Mouse (Mus musculus) hindbrain, embryonic 15.5 days (tissue): ENCODE measurements around the gene Arhgef39. TPM values are rescaled to one million over a fixed set of nuclear protein-coding genes. Genes with fewer than 3 reads are reported as not detected.

Experiments used
- ATAC-seq: fragments of 200-750 bp; cut with Nextera tagmentation; 2 replicates; pipeline ENCODE4 v1.8.0; 2017; ENCODE audit warnings: low read depth, moderate number of reproducible peaks, moderate TSS enrichment; ENCODE audit not compliant: low FRiP score
- H3K27ac ChIP-seq: fragments of 300-500 bp; sonication (generic); replicated peaks from 2 replicates; pipeline ENCODE4 v1.5.1; 2015; ENCODE audit warnings: mild to moderate bottlenecking, inconsistent platforms
- H3K27me3 ChIP-seq: fragments of 300-500 bp; sonication (generic); 2 replicates; pipeline ENCODE4 v1.6.1; 2015; ENCODE audit warnings: control low read depth, inconsistent platforms
- H3K36me3 ChIP-seq: fragments of 300-500 bp; sonication (generic); 2 replicates; pipeline ENCODE4 v1.6.1; 2015; ENCODE audit warnings: control low read depth, inconsistent platforms
- H3K4me1 ChIP-seq: fragments of 300-500 bp; sonication (generic); replicated peaks from 2 replicates; pipeline ENCODE4 v1.6.1; 2015; ENCODE audit warnings: control low read depth, inconsistent platforms
- H3K4me2 ChIP-seq: fragments of 300-500 bp; sonication (generic); 2 replicates; pipeline ENCODE4 v1.6.1; 2015; ENCODE audit warnings: moderate library complexity, mild to moderate bottlenecking, inconsistent platforms
- H3K4me3 ChIP-seq: fragments of 300-500 bp; sonication (generic); 2 replicates; pipeline ENCODE4 v1.5.1; 2015; ENCODE audit warnings: mild to moderate bottlenecking, inconsistent platforms
- H3K9ac ChIP-seq: fragments of 300-500 bp; sonication (generic); 2 replicates; pipeline ENCODE4 v1.6.1; 2015; ENCODE audit warnings: inconsistent platforms
- H3K9me3 ChIP-seq: fragments of 300-500 bp; sonication (generic); 2 replicates; pipeline ENCODE4 v1.6.1; 2016; ENCODE audit warnings: control low read depth, inconsistent platforms
- WGBS: fragments of 180-500 bp; shearing (Covaris S2); methylation state at CpG from one replicate; pipeline ENCODE4 v1.1.7; 2015; 5-methylcytosine and 5-hydroxymethylcytosine counted together
- polyA plus RNA-seq: library from polyadenylated mRNA; unstranded; fragments of >200 nt; fragmentation: Nextera tagmentation; extraction: Ambion mirVana; gene quantifications from 2 replicates; pipeline ENCODE4 v1.2.1, GENCODE M21; 2015

Gene Arhgef39
- polyA plus RNA-seq: 8.1 and 8.5 TPM in 2 replicates

GRCm38 (mm10) chr4:43499407-43500333 lies at the start of gene Arhgef39:
Gene Arhgef39 (minus strand): TSS chr4:43499695.
- peak within 1 kb of the TSS; percentile 90 for H3K4me2 ChIP-seq
- H3K9me3 ChIP-seq: no peaks in the 10 kb centered on the region
- H3K9ac ChIP-seq: peak within 1 kb of the TSS; percentile 40
- H3K27ac ChIP-seq: no peak within 1 kb of the TSS
- peaks cover 17% of the 10 kb centered on the region for H3K4me1 ChIP-seq
- 0 out of 2 replicates have a peak, but pooled peaks cover 6% of the 10 kb centered on the region for H3K36me3 ChIP-seq
- 7% methylated on average over 50 of the region's 50 CpGs for WGBS
- H3K27me3 ChIP-seq: no peaks in the 10 kb centered on the region
- ATAC-seq: peak; percentile 88
- H3K4me3 ChIP-seq: peak within 1 kb of the TSS; percentile 56

GRCm38 (mm10) chr4:43549055-43549454 lies 49.6 kb upstream of the Arhgef39 start:
- 93% methylated on average over 12 of the region's 12 CpGs for WGBS
- H3K9me3 ChIP-seq: no peaks in the 10 kb centered on the region
- H3K27ac ChIP-seq: no peak overlapping the region
- H3K9ac ChIP-seq: no peak overlapping the region
- H3K27me3 ChIP-seq: no peaks in the 10 kb centered on the region
- no peak overlapping the region for H3K4me2 ChIP-seq
- H3K4me1 ChIP-seq: no peaks in the 10 kb centered on the region
- ATAC-seq: no peak
- H3K4me3 ChIP-seq: no peak overlapping the region
- H3K36me3 ChIP-seq: peaks cover 97% of the 10 kb centered on the region

GRCm38 (mm10) chr4:43547160-43547559 lies 47.7 kb upstream of the Arhgef39 start:
- 92% methylated on average over 8 of the region's 8 CpGs for WGBS
- Histone ChIP-seq H3K4me3 (no peak overlapping the region), H3K4me1 (no peaks in the 10 kb centered on the region), H3K36me3 (peaks cover 97% of the 10 kb centered on the region), H3K9ac (no peak overlapping the region), H3K9me3 (no peaks in the 10 kb centered on the region), H3K4me2 (no peak overlapping the region), H3K27me3 (no peaks in the 10 kb centered on the region), H3K27ac (no peak overlapping the region)
- no peak for ATAC-seq

GRCm38 (mm10) chr4:43546375-43547047 lies 47.0 kb upstream of the Arhgef39 start:
- Histone ChIP-seq H3K9ac (no peak overlapping the region), H3K4me1 (no peaks in the 10 kb centered on the region), H3K4me3 (no peak overlapping the region), H3K27me3 (no peaks in the 10 kb centered on the region), H3K27ac (no peak overlapping the region), H3K36me3 (peaks cover 98% of the 10 kb centered on the region), H3K9me3 (no peaks in the 10 kb centered on the region), H3K4me2 (no peak overlapping the region)
- WGBS: 88% methylated on average over 12 of the region's 12 CpGs
- ATAC-seq: no peak

GRCm38 (mm10) chr4:43542044-43542443 lies 42.5 kb upstream of the Arhgef39 start:
- H3K27me3 ChIP-seq: no peaks in the 10 kb centered on the region
- no peak overlapping the region for H3K27ac ChIP-seq
- no peak overlapping the region for H3K4me2 ChIP-seq
- H3K9me3 ChIP-seq: no peaks in the 10 kb centered on the region
- no peak overlapping the region for H3K4me3 ChIP-seq
- no peak for ATAC-seq
- no peak overlapping the region for H3K9ac ChIP-seq
- WGBS: 98% methylated on average over 3 of the region's 3 CpGs
- H3K36me3 ChIP-seq: peaks cover 96% of the 10 kb centered on the region
- H3K4me1 ChIP-seq: no peaks in the 10 kb centered on the region

GRCm38 (mm10) chr4:43536031-43536430 lies 36.5 kb upstream of the Arhgef39 start:
- no peak overlapping the region for H3K4me3 ChIP-seq
- WGBS: 91% methylated on average over 9 of the region's 9 CpGs
- no peak overlapping the region for H3K4me2 ChIP-seq
- ATAC-seq: no peak
- no peak overlapping the region for H3K9ac ChIP-seq
- no peak overlapping the region for H3K27ac ChIP-seq
- H3K27me3 ChIP-seq: no peaks in the 10 kb centered on the region
- peaks cover 91% of the 10 kb centered on the region for H3K36me3 ChIP-seq
- H3K9me3 ChIP-seq: no peaks in the 10 kb centered on the region
- no peaks in the 10 kb centered on the region for H3K4me1 ChIP-seq

- Histone ChIP-seq H3K36me3 (peaks cover 88% of the 10 kb centered on the region), H3K27ac (no peak overlapping the region), H3K9ac (no peak overlapping the region), H3K4me1 (no peaks in the 10 kb centered on the region), H3K4me2 (no peak overlapping the region), H3K9me3 (no peaks in the 10 kb centered on the region), H3K4me3 (no peak overlapping the region), H3K27me3 (no peaks in the 10 kb centered on the region)
- ATAC-seq: no peak
- WGBS: 97% methylated on average over 8 of the region's 8 CpGs
Measured at GRCm38 (mm10) chr4:43535628-43536027, 36.1 kb upstream of the Arhgef39 start.

GRCm38 (mm10) chr4:43533270-43533669 lies 33.8 kb upstream of the Arhgef39 start:
- H3K4me1 ChIP-seq: no peaks in the 10 kb centered on the region
- H3K9ac ChIP-seq: no peak overlapping the region
- H3K9me3 ChIP-seq: no peaks in the 10 kb centered on the region
- H3K4me2 ChIP-seq: no peak overlapping the region
- H3K36me3 ChIP-seq: peaks cover 64% of the 10 kb centered on the region
- WGBS: 84% methylated on average over 9 of the region's 9 CpGs
- no peak overlapping the region for H3K4me3 ChIP-seq
- H3K27ac ChIP-seq: no peak overlapping the region
- H3K27me3 ChIP-seq: no peaks in the 10 kb centered on the region
- no peak for ATAC-seq

- H3K4me1 ChIP-seq: no peaks in the 10 kb centered on the region
- no peak overlapping the region for H3K27ac ChIP-seq
- no peak overlapping the region for H3K9ac ChIP-seq
- no peaks in the 10 kb centered on the region for H3K9me3 ChIP-seq
- ATAC-seq: no peak
- peaks cover 10% of the 10 kb centered on the region for H3K27me3 ChIP-seq
- peaks cover 40% of the 10 kb centered on the region for H3K36me3 ChIP-seq
- no peak overlapping the region for H3K4me3 ChIP-seq
- H3K4me2 ChIP-seq: no peak overlapping the region
- WGBS: 22% methylated on average over 7 of the region's 7 CpGs
Measured at GRCm38 (mm10) chr4:43530581-43530980, 31.1 kb upstream of the Arhgef39 start.

- no peaks in the 10 kb centered on the region for H3K4me1 ChIP-seq
- no peaks in the 10 kb centered on the region for H3K9me3 ChIP-seq
- H3K27ac ChIP-seq: no peak overlapping the region
- peaks cover 36% of the 10 kb centered on the region for H3K36me3 ChIP-seq
- WGBS: 56% methylated on average over 8 of the region's 8 CpGs
- H3K27me3 ChIP-seq: peaks cover 14% of the 10 kb centered on the region
- H3K4me2 ChIP-seq: no peak overlapping the region
- H3K9ac ChIP-seq: no peak overlapping the region
- H3K4me3 ChIP-seq: no peak overlapping the region
- no peak for ATAC-seq
Measured at GRCm38 (mm10) chr4:43530081-43530501, 30.6 kb upstream of the Arhgef39 start.

GRCm38 (mm10) chr4:43528487-43528886 lies 29.0 kb upstream of the Arhgef39 start:
- 78% methylated on average over 9 of the region's 9 CpGs for WGBS
- H3K4me2 ChIP-seq: no peak overlapping the region
- H3K27me3 ChIP-seq: peaks cover 21% of the 10 kb centered on the region
- no peak overlapping the region for H3K4me3 ChIP-seq
- H3K9ac ChIP-seq: no peak overlapping the region
- ATAC-seq: no peak
- peaks cover 21% of the 10 kb centered on the region for H3K36me3 ChIP-seq
- peaks cover 10% of the 10 kb centered on the region for H3K4me1 ChIP-seq
- H3K9me3 ChIP-seq: no peaks in the 10 kb centered on the region
- H3K27ac ChIP-seq: no peak overlapping the region

GRCm38 (mm10) chr4:43527880-43528279 lies 28.4 kb upstream of the Arhgef39 start:
- no peak overlapping the region for H3K9ac ChIP-seq
- H3K27me3 ChIP-seq: peaks cover 27% of the 10 kb centered on the region
- peaks cover 14% of the 10 kb centered on the region for H3K4me1 ChIP-seq
- no peak for ATAC-seq
- no peak overlapping the region for H3K27ac ChIP-seq
- 65% methylated on average over 5 of the region's 5 CpGs for WGBS
- H3K4me2 ChIP-seq: no peak overlapping the region
- peaks cover 15% of the 10 kb centered on the region for H3K36me3 ChIP-seq
- H3K9me3 ChIP-seq: no peaks in the 10 kb centered on the region
- H3K4me3 ChIP-seq: no peak overlapping the region
